Mouse (Mus musculus): ENCODE data around the gene Ror2. TPM values are rescaled to one million over a fixed set of nuclear protein-coding genes. Genes with fewer than 3 reads are reported as not detected.

The Ror2 gene
- 1 to 10 TPM in 1 of 2 experiments, not detected in 1; 1.2 TPM for polyA plus RNA-seq (2017; shearing (Covaris generic))

GRCm38 (mm10) chr13:53285756-53286361 is at the start of gene Ror2:
TSS of gene Ror2 (minus strand) at chr13:53286124.

Other genes with a start within 250 kb of the Ror2 start
- gene Sptlc1, start 91.3 kb upstream of the Ror2 start, polyA plus RNA-seq (2017; shearing (Covaris generic)): 10 to 100 TPM; 38.7 to 51.6 TPM
- not detected for gene Msx2, start 186.9 kb upstream of the Ror2 start, polyA plus RNA-seq (2017; shearing (Covaris generic))

Measured in inflammation-experienced regulatory T-cells (primary cell).